Mouse (Mus musculus) liver, adult 2 months (tissue): Measurements from ENCODE around the gene Themis3.

Source experiments
- CTCF ChIP-seq: fragments of 200-500 bp; IDR thresholded peaks from 2 replicates; pipeline ENCODE4 v1.5.1; 2011; ENCODE audit warnings: low read depth, low read length, control low read depth
- POLR2A ChIP-seq: fragments of 200-500 bp; IDR thresholded peaks from 2 replicates; pipeline ENCODE4 v1.6.1; 2011; ENCODE audit warnings: low read length, control low read depth; ENCODE audit not compliant: insufficient read depth; ENCODE audit errors: extremely low read depth

- TF ChIP-seq POLR2A (no peak), CTCF (no peak)
Measured at GRCm38 (mm10) chr17:66586078-66586477, 8.3 kb downstream of the Themis3 start.
